Mouse (Mus musculus) adrenal gland, adult 18-20 months (tissue): Measurements from ENCODE around the gene Usp17ld. TPM values are rescaled to one million over a fixed set of nuclear protein-coding genes. Genes with fewer than 3 reads are reported as not detected.
"Not testable (repeated sequence)": the region's sequence is repeated elsewhere in the genome, so short reads cannot be mapped to it uniquely, and the experiment has no call there.

Experiments
- DNase-seq, 2 experiments: peaks; one replicate each; pipeline ENCODE4 v3.0.0; 2021 to 2022; ENCODE audit warnings: low spot score in 2 of 2
- long read RNA-seq, 2 experiments: library from polyadenylated mRNA; stranded (forward); transcript quantifications; one replicate each; pipeline ENCODE4 v2.0.0; 2021
- microRNA-seq, 2 experiments: library from miRNA; unstranded; fragments of <30 nt; microRNA quantifications; one replicate each; pipeline ENCODE4 v1.2.0; 2021; ENCODE audit warnings: borderline number of aligned reads in 2 of 2
- total RNA-seq, 2 experiments: library from RNA; stranded (reverse); gene quantifications; 1 replicate in 1 of 2; 2 replicates in 1 of 2; pipeline ENCODE4 v1.2.3; 2021

Usp17ld gene
- total RNA-seq = not detected
- long read RNA-seq, experiment 1 = 0 reads
- long read RNA-seq, experiment 2 = 0 reads

GRCm38 (mm10) chr7:103252405-103252804, at the start of gene Usp17ld:
Usp17ld (minus strand) TSS chr7:103252505.
- not testable (repeated sequence) for DNase-seq

- DNase-seq = no peak
Measured at GRCm38 (mm10) chr7:103216696-103217095, 35.6 kb downstream of the Usp17ld start, which contains the start of gene Olfr594. Olfr594 (plus strand) TSS chr7:103216996.

- not testable (repeated sequence) for DNase-seq
Measured at GRCm38 (mm10) chr7:103212050-103212449, 40.3 kb downstream of the Usp17ld start.

DNA sequence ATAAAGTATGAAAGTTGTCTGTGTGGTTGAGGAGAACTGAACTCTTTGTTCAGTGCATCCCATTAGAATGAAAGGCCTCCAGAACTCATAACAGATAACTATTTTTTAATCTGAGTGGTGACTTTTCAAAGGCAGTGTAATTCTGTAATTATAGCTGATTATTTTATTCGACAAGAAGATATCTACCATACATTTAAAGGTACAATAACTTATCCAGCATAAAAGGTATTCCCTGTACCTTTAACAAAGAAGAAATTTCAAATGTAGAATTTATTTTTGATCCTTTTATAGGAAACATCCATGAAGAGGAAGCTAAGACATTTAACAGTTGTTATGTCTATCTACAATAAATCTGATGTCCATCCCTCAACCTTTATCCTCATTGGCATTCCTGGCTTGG, 40.7 kb downstream of the Usp17ld start, which contains the start of gene Olfr593:
Gene Olfr593 (plus strand): TSS at position 301 of the 400 bp plus-strand sequence.
- DNase-seq = no peak

Small RNA genes within 50 kb of the gene (microRNA-seq; reads per million reads assigned to microRNA genes)
- gene Gm23550 = 0 reads per million in 2 experiments
- 0 reads per million in 2 experiments for gene Gm25171

Other genes with a start within 250 kb of the Usp17ld start
- not detected for gene Olfr582, start 214.5 kb downstream of the Usp17ld start, total RNA-seq
- gene Olfr583, start 201.2 kb downstream of the Usp17ld start, total RNA-seq = not detected
- not detected for gene Olfr584, start 170.6 kb downstream of the Usp17ld start, total RNA-seq
- not detected for gene Olfr585, start 154.8 kb downstream of the Usp17ld start, total RNA-seq
- not detected for gene Olfr586, start 126.9 kb downstream of the Usp17ld start, total RNA-seq
- not detected for gene Olfr588-ps1, start 111.6 kb downstream of the Usp17ld start, total RNA-seq
- gene Olfr589, start 96.1 kb downstream of the Usp17ld start, total RNA-seq = not detected
- not detected for gene Olfr591, start 74.2 kb downstream of the Usp17ld start, total RNA-seq
- not detected for gene Olfr592, start 67.7 kb downstream of the Usp17ld start, total RNA-seq
- gene Olfr593, start 40.6 kb downstream of the Usp17ld start, total RNA-seq = not detected
- not detected for gene Olfr594, start 35.5 kb downstream of the Usp17ld start, total RNA-seq
- gene Olfr596, start 53.1 kb upstream of the Usp17ld start, total RNA-seq = not detected
- gene Olfr597, start 63.8 kb upstream of the Usp17ld start, total RNA-seq = not detected
- gene Olfr598, start 71.1 kb upstream of the Usp17ld start, total RNA-seq = not detected
- not detected for gene Olfr599, start 83.4 kb upstream of the Usp17ld start, total RNA-seq
- not detected for gene Olfr600, start 97.2 kb upstream of the Usp17ld start, total RNA-seq
- gene Olfr601, start 110.2 kb upstream of the Usp17ld start, total RNA-seq = not detected
- not detected for gene Olfr603, start 133.7 kb upstream of the Usp17ld start, total RNA-seq
- gene Usp17lc, start 162.6 kb upstream of the Usp17ld start, total RNA-seq = not detected
- not detected for gene Olfr605, start 192.9 kb upstream of the Usp17ld start, total RNA-seq
- not detected for gene Olfr606, start 196.5 kb upstream of the Usp17ld start, total RNA-seq
- not detected for gene Olfr607, start 211.6 kb upstream of the Usp17ld start, total RNA-seq
- gene Olfr608, start 217.4 kb upstream of the Usp17ld start, total RNA-seq = not detected
- not detected for gene Olfr609, start 245.6 kb upstream of the Usp17ld start, total RNA-seq